Comparison of ENCODE assay signal across 9 mouse cellular contexts in the genomic region with DNA sequence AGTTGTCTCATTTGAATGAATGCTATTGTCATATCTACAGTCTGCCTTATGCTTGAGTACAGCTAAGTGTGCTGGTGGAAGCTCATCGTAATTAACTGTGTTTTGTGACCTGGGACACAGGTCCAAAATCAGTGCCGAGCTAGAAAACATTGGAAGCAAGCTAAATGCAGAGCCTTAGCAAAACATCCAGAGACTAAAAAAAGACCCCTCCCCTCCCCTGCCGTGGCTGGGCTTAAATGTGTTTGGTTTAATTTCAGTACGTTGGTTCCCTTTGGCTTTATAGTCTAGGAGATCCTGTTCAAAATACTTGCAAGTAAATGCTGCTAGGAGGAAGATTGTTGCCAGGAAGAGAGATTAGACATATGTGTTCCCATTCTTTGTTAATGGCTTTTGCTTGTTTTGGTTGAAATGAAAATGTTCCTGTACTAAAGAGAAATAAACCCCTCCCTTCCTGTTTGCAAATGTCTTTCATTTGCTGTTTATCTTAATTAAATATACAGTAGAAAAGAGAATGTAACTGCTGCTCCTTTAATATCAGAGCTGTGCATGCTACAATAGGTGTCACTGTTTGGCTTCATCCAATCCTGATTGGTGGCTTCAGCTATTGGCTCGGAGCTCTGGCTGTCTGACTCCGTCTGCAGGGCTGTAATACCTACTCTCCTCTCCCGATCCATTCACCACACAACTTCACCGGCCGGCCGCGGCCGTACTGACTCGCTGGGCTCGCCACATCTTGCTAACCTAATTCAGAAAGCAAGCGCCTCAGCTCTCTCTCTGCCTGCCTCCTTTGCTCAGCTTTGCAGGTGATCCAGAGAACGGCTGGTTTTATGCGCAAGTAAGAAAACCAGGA. TPM values are rescaled to one million over a fixed set of nuclear protein-coding genes. Genes with fewer than 3 reads are reported as not detected.
DNase-seq lines count a peak whose midpoint lies in the region; ATAC-seq lines count a peak whose summit lies in the region.
"Had no signal": no experiment of that assay in that cellular context is flagged by ENCODE, and none has a peak within 500 bp of the region (broad histone marks: within the 10 kb centered on the region; RNA-seq: fewer than 3 reads in every experiment).

No protein-coding gene starts in this region.

- DNase-seq in urinary bladder, postnatal 25 days (ENCODE audit: low spot score) = peak; percentile 53
- DNase-seq in urinary bladder, postnatal 10 days (ENCODE audit: low spot score) = no peak
- no peak for DNase-seq in forebrain, embryonic 11.5 days (ENCODE audit: low spot score)
- DNase-seq in kidney, postnatal 14 days = peak; percentile 81
- DNase-seq in liver, embryonic 11.5 days (ENCODE audit: low spot score) = no peak
- DNase-seq in neural tube, embryonic 10.5 days (ENCODE audit: extremely low spot score, low spot score) = peak; percentile 46
- no peak for DNase-seq in MN1 (ENCODE audit: low spot score)

- no peak overlapping the region for H3K9ac ChIP-seq in forebrain, embryonic 11.5 days (ENCODE audit: low read length)
- peak overlapping the region; percentile 72 for H3K9ac ChIP-seq in heart, embryonic 16.5 days (ENCODE audit: low read length)
- no peak overlapping the region for H3K9ac ChIP-seq in liver, embryonic 11.5 days (ENCODE audit: low read depth, low read length)

- H3K27ac ChIP-seq in forebrain, embryonic 11.5 days (ENCODE audit: low read depth, low read length) = no peak overlapping the region
- H3K27ac ChIP-seq in heart, embryonic 16.5 days (ENCODE audit: low read length) = peak overlapping the region; percentile 88
- H3K27ac ChIP-seq in liver, embryonic 11.5 days (ENCODE audit: low read depth, low read length) = no peak overlapping the region

- ATAC-seq in forebrain, embryonic 11.5 days (replicated peaks; ENCODE audit: low FRiP score) = peak; percentile 82
- ATAC-seq in heart, embryonic 16.5 days (replicated peaks; ENCODE audit: extremely low read depth, insufficient read depth, low FRiP score) = peak; percentile 89
- ATAC-seq in liver, embryonic 11.5 days (replicated peaks; ENCODE audit: low FRiP score) = peak; percentile 71

- no peaks in the 10 kb centered on the region for H3K27me3 ChIP-seq in forebrain, embryonic 11.5 days (ENCODE audit: control insufficient read depth, insufficient read depth, low read length)
- no peaks in the 10 kb centered on the region for H3K27me3 ChIP-seq in heart, embryonic 16.5 days (ENCODE audit: control insufficient read depth, insufficient read depth, low read length)
- no peaks in the 10 kb centered on the region for H3K27me3 ChIP-seq in liver, embryonic 11.5 days (replicated peaks; ENCODE audit: control insufficient read depth, insufficient read depth, low read length)

- H3K9me3 ChIP-seq in forebrain, embryonic 11.5 days (ENCODE audit: control insufficient read depth, low read length) = no peaks in the 10 kb centered on the region
- H3K9me3 ChIP-seq in heart, embryonic 16.5 days (replicated peaks; ENCODE audit: control insufficient read depth, low read length) = no peaks in the 10 kb centered on the region
- H3K9me3 ChIP-seq in liver, embryonic 11.5 days (ENCODE audit: control insufficient read depth, low read length) = no peaks in the 10 kb centered on the region

- no peaks in the 10 kb centered on the region for H3K36me3 ChIP-seq in forebrain, embryonic 11.5 days (ENCODE audit: control insufficient read depth, insufficient read depth, low read length)
- H3K36me3 ChIP-seq in heart, embryonic 16.5 days (ENCODE audit: control insufficient read depth, insufficient read depth) = no peaks in the 10 kb centered on the region
- H3K36me3 ChIP-seq in liver, embryonic 11.5 days (ENCODE audit: control insufficient read depth, insufficient read depth, low read length) = peaks cover 3% of the 10 kb centered on the region; the same call in 1 of the 2 replicates
- H3K36me3 ChIP-seq: G1E had no signal

- H3K4me3 ChIP-seq in forebrain, embryonic 11.5 days (ENCODE audit: low read depth, low read length) = peak overlapping the region; percentile 6; the same call in 1 of the 2 replicates
- peak overlapping the region; percentile 67 for H3K4me3 ChIP-seq in heart, embryonic 16.5 days (ENCODE audit: low read length)
- H3K4me3 ChIP-seq in liver, embryonic 11.5 days (ENCODE audit: low read depth, low read length) = no peak overlapping the region

- WGBS in forebrain, embryonic 11.5 days = 16% methylated on average over 17 of the region's 17 CpGs
- WGBS in heart, embryonic 16.5 days = 9% methylated on average over 17 of the region's 17 CpGs
- 45% methylated on average over 17 of the region's 17 CpGs for WGBS in liver, embryonic 11.5 days

- peaks cover 3% of the 10 kb centered on the region; the same call in 1 of the 2 replicates for H3K4me1 ChIP-seq in forebrain, embryonic 11.5 days (replicated peaks; ENCODE audit: control insufficient read depth, insufficient read depth, low read length)
- peaks cover 47% of the 10 kb centered on the region for H3K4me1 ChIP-seq in heart, embryonic 16.5 days (ENCODE audit: control insufficient read depth, insufficient read depth, low read length)
- H3K4me1 ChIP-seq in liver, embryonic 11.5 days (replicated peaks; ENCODE audit: control insufficient read depth, insufficient read depth, low read length) = peaks cover 6% of the 10 kb centered on the region

- H3K4me2 ChIP-seq in forebrain, embryonic 11.5 days (ENCODE audit: low read depth, low read length, severe bottlenecking) = peak overlapping the region; percentile 45
- H3K4me2 ChIP-seq in heart, embryonic 16.5 days (ENCODE audit: low read depth, low read length) = peak overlapping the region; percentile 78
- peak overlapping the region; percentile 49 for H3K4me2 ChIP-seq in liver, embryonic 11.5 days

RNA-seq across cellular contexts. Expression of a gene that starts 21.7 kb away (rescaled TPM):
- polyA plus RNA-seq in forebrain, embryonic 11.5 days (2014; fragmentation: Nextera tagmentation; extraction: Ambion mirVana) = 14.4 and 14.9 TPM in 2 replicates
- polyA plus RNA-seq in heart, embryonic 16.5 days (2015; fragmentation: Nextera tagmentation; extraction: Ambion mirVana) = 8.9 and 12.0 TPM in 2 replicates
- polyA plus RNA-seq in liver, embryonic 11.5 days (2014; fragmentation: Nextera tagmentation; extraction: Ambion mirVana) = 8.2 and 8.8 TPM in 2 replicates
- polyA plus RNA-seq: G1E had no signal

Comparison
In these comparisons a context has a peak if more than half of its experiments do, and no peak if none do; other contexts are left out.
1. DNase-seq: peak in urinary bladder, postnatal 25 days (single experiment), kidney, postnatal 14 days (single experiment) and neural tube, embryonic 10.5 days (single experiment); none in urinary bladder, postnatal 10 days (single experiment), forebrain, embryonic 11.5 days (single experiment), liver, embryonic 11.5 days (single experiment) and MN1 (single experiment).
2. Peak in every context shown above with its lines, with median percentiles within 50 percentile points of each other: ATAC-seq and H3K4me2 ChIP-seq.